Mouse (Mus musculus): Measurements from ENCODE around the gene Plekho2. TPM values are rescaled to one million over a fixed set of nuclear protein-coding genes. Genes with fewer than 3 reads are reported as not detected.

Plekho2 gene
- polyA plus RNA-seq, 1 experiment from 2014 or later = 4.5 TPM

GRCm38 (mm10) chr9:65605471-65606136, 25.8 kb upstream of the Plekho2 start:
- 5% methylated on average over 9 of the region's 9 CpGs for WGBS
- Histone ChIP-seq H3K9ac (no peak overlapping the region; the same call in 1 of the 2 replicates), H3K27ac (no peak overlapping the region), H3K36me3 (replicated peaks) (no peaks in the 10 kb centered on the region), H3K4me2 (peak overlapping the region; percentile 45), H3K4me1 (peaks cover 3% of the 10 kb centered on the region; the same call in 1 of the 2 replicates), H3K4me3 (peak overlapping the region; percentile 19; the same call in 1 of the 2 replicates), H3K27me3 (replicated peaks) (no peaks in the 10 kb centered on the region; the same call in 1 of the 2 replicates), H3K9me3 (no peaks in the 10 kb centered on the region)
- ATAC-seq (replicated peaks) = peak; percentile 63

GRCm38 (mm10) chr9:65603401-65604102, 23.7 kb upstream of the Plekho2 start:
- 49% methylated on average over 8 of the region's 8 CpGs for WGBS
- ATAC-seq (replicated peaks) = no peak

GRCm38 (mm10) chr9:65600951-65601350, 21.1 kb upstream of the Plekho2 start:
- 77% methylated on average over 2 of the region's 2 CpGs for WGBS
- peaks cover 3% of the 10 kb centered on the region; the same call in 1 of the 2 replicates for H3K4me1 ChIP-seq
- H3K27me3 ChIP-seq (replicated peaks) = no peaks in the 10 kb centered on the region
- H3K4me2 ChIP-seq = no peak overlapping the region
- H3K4me3 ChIP-seq = no peak overlapping the region
- no peak overlapping the region for H3K27ac ChIP-seq
- no peak overlapping the region for H3K9ac ChIP-seq
- H3K36me3 ChIP-seq (replicated peaks) = no peaks in the 10 kb centered on the region
- ATAC-seq (replicated peaks) = no peak
- no peaks in the 10 kb centered on the region for H3K9me3 ChIP-seq

More at GRCm38 (mm10) chr9:65603401-65604102, 23.7 kb upstream of the Plekho2 start:
- Histone ChIP-seq H3K4me1 (peaks cover 3% of the 10 kb centered on the region; the same call in 1 of the 2 replicates), H3K36me3 (replicated peaks) (no peaks in the 10 kb centered on the region), H3K27ac (no peak overlapping the region), H3K4me3 (no peak overlapping the region), H3K4me2 (no peak overlapping the region), H3K9ac (no peak overlapping the region), H3K9me3 (no peaks in the 10 kb centered on the region), H3K27me3 (replicated peaks) (no peaks in the 10 kb centered on the region; the same call in 1 of the 2 replicates)

- H3K4me2 ChIP-seq = no peak overlapping the region
- WGBS = 54% methylated on average over 7 of the region's 11 CpGs
- H3K4me3 ChIP-seq = no peak overlapping the region
- no peak for ATAC-seq (replicated peaks)
- no peaks in the 10 kb centered on the region for H3K36me3 ChIP-seq (replicated peaks)
- no peaks in the 10 kb centered on the region for H3K4me1 ChIP-seq
- H3K9ac ChIP-seq = no peak overlapping the region
- H3K27me3 ChIP-seq (replicated peaks) = no peaks in the 10 kb centered on the region
- no peak overlapping the region for H3K27ac ChIP-seq
- no peaks in the 10 kb centered on the region for H3K9me3 ChIP-seq
Measured at GRCm38 (mm10) chr9:65598765-65599249, 19.0 kb upstream of the Plekho2 start.

DNA sequence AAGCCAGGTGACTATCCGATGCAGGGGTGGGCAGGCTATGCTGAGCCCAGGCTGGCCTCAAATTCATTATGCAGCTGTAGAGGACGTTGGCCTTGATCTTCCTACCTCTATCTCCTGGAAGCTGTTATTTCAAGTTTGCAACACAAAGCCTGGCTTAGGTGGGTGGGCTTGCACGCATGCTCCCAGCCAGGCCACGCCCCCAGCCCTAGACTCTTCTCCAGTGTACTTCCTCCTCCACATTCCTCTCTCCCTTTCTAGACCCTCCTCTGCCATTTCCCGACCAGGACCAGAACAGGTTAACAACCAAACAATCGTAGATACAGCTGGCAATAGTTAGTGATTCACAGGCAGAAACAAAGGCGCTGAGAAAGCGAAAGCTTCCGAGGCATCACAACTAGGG, 13.8 kb upstream of the Plekho2 start:
- Histone ChIP-seq H3K36me3 (replicated peaks) (no peaks in the 10 kb centered on the region), H3K4me2 (no peak overlapping the region), H3K27me3 (replicated peaks) (no peaks in the 10 kb centered on the region), H3K4me3 (no peak overlapping the region), H3K27ac (no peak overlapping the region), H3K9me3 (no peaks in the 10 kb centered on the region), H3K4me1 (peaks cover 3% of the 10 kb centered on the region; the same call in 1 of the 2 replicates), H3K9ac (no peak overlapping the region)
- ATAC-seq (replicated peaks) = no peak
- 87% methylated on average over 9 of the region's 9 CpGs for WGBS

DNA sequence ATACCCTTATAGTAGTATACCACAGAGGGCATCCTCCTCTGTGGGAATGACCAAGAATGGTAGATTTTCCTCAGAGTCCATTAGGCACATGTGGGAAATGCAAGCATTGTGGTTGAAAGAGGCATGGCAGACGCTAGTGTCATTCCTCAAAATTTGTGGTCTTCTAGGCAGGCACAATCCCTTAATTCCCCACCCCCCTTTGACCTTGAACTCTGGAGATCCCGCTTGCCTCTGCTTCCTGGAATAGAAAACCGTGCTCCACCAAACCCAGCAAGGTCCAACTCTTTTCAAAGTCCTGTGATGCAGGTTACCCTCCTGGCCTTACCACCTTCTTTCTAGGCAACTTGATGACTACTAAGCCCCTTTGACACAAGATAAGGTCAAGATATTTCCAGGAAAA, 12.9 kb upstream of the Plekho2 start:
- Histone ChIP-seq H3K27me3 (replicated peaks) (0 out of 2 replicates have a peak, but pooled peaks cover 5% of the 10 kb centered on the region), H3K4me1 (peaks cover 12% of the 10 kb centered on the region), H3K9ac (no peak overlapping the region), H3K36me3 (replicated peaks) (no peaks in the 10 kb centered on the region), H3K4me3 (no peak overlapping the region), H3K9me3 (no peaks in the 10 kb centered on the region), H3K27ac (no peak overlapping the region), H3K4me2 (no peak overlapping the region)
- WGBS = 92% methylated on average over 3 of the region's 3 CpGs
- ATAC-seq (replicated peaks) = no peak

DNA sequence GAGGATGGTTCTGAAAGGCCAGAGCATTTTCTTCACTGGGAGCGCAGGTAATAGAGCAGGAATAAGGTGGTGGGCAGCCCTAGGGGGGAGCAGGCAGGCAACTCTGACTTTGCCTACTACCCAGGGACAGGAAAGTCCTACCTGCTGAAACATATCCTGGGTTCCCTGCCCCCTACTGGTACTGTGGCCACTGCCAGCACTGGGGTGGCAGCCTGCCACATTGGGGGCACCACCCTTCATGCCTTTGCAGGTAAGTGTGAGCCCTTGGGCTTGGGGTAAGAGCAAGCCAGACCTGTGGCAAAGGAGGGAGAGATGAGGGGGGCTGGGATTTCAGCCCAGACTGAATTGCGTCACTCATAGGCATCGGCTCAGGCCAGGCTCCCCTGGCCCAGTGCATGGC, 9.3 kb upstream of the Plekho2 start:
- H3K4me2 ChIP-seq = peak overlapping the region; percentile 100

DNA sequence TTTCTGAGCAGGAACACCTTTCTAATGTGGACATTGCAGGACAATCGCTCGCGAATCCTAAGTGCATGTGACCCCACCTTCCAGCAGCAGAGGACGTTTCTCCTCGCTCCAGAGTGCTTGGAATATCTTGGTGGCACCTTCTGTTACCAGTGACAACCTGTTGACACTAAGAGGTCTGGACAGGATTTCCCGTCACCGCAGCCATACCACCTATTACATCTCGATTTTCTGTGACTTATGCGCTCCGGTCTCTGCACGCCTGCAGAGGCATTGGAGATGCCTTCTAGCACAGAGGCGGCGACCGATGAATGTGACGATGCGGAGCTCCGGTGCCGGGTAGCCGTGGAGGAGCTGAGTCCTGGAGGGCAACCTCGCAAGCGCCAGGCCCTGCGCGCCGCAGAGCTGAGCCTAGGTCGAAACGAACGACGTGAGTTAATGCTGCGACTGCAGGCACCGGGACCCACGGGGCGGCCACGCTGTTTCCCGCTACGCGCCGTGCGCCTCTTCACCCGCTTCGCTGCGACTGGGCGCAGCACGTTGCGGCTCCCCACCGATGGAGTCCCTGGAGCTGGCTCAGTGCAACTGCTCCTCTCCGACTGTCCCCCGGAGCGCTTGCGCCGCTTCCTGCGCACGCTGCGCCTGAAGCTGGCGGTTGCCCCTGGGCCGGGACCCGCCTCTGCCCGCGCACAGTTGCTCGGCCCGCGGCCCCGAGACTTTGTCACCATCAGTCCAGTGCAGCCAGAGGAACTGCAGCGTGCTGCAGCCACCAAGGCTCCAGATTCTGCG, 7.9 kb upstream of the Plekho2 start:
- Histone ChIP-seq H3K27ac (no peak overlapping the region), H3K4me1 (peaks cover 23% of the 10 kb centered on the region), H3K9me3 (no peaks in the 10 kb centered on the region), H3K36me3 (replicated peaks) (no peaks in the 10 kb centered on the region), H3K9ac (peak overlapping the region; percentile 50), H3K27me3 (replicated peaks) (0 out of 2 replicates have a peak, but pooled peaks cover 6% of the 10 kb centered on the region), H3K4me2 (peak overlapping the region; percentile 100), H3K4me3 (peak overlapping the region; percentile 54)
- peak; percentile 29; the same call in 1 of the 2 replicates for ATAC-seq (replicated peaks)
- WGBS = under 1% methylated on average over 64 of the region's 64 CpGs

More for the DNA sequence above, 9.3 kb upstream of the Plekho2 start:
- Histone ChIP-seq H3K4me1 (peaks cover 23% of the 10 kb centered on the region), H3K9me3 (no peaks in the 10 kb centered on the region), H3K9ac (no peak overlapping the region), H3K27ac (no peak overlapping the region), H3K27me3 (replicated peaks) (0 out of 2 replicates have a peak, but pooled peaks cover 6% of the 10 kb centered on the region), H3K36me3 (replicated peaks) (no peaks in the 10 kb centered on the region), H3K4me3 (no peak overlapping the region)
- 90% methylated on average over 3 of the region's 3 CpGs for WGBS
- ATAC-seq (replicated peaks) = no peak

DNA sequence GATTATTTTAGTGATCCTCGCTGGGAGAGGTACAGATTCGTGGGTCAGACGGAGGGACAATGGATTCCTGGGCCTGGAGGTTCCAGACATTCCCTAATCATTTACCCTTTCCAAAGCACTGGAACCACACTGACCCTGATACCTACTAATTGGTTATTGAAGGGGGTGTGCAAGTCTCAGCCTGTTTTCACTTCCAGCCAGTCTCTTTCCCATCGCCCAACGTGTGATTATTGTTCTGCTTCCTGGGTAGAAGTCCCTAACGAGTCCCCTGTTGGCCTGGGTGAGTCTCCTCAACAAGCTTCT, 7.4 kb upstream of the Plekho2 start:
- Histone ChIP-seq H3K36me3 (replicated peaks) (no peaks in the 10 kb centered on the region), H3K4me3 (peak overlapping the region; percentile 54), H3K9ac (peak overlapping the region; percentile 50; the same call in 1 of the 2 replicates), H3K27ac (no peak overlapping the region), H3K9me3 (no peaks in the 10 kb centered on the region), H3K4me2 (peak overlapping the region; percentile 100), H3K27me3 (replicated peaks) (0 out of 2 replicates have a peak, but pooled peaks cover 6% of the 10 kb centered on the region), H3K4me1 (peaks cover 23% of the 10 kb centered on the region)
- 0% methylated on average over 6 of the region's 6 CpGs for WGBS
- ATAC-seq (replicated peaks) = no peak

DNA sequence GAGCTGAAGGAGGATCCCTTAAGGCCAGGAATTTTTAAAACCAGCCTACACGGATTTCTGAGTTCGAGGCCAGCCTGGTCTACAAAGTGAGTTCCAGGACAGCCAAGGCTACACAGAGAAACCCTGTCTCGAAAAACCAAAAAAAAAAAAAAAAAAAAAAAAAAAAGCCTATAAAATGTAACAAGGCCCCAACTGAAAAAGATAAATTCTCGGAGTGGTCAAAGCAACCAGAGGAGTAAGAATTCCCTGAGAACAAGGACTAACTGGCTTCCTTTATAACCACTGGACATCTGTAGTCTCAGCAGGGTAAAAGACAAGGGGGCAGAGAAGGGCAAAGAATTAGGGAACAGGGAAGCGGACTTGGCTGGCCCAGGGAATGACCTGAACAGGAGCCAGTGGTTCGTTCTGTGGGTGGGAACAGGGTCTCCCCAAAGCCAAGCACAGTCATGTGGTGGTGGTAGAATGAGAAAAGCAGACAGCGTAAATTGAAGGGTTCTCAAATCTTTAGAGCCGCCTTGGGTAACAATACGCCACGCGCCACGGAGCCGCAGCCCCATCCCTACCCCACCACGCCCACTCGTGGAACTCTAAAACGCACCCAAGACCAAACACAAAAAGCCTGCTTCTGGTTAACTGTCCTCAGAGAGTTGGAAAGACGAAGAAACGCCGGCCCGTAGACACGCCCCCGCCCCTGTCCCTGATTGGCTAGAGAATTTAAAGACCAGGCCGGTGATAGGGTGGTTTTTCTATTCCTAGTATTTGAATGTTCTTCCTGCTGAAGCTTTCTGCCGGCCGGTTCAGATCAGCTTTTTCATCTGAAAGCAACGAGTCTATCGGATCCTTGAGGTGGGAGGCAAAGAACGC, 6.8 kb upstream of the Plekho2 start, which contains the start of gene Pif1:
TSS of gene Pif1 (plus strand) at position 755 of the 864 bp plus-strand sequence.
- H3K9me3 ChIP-seq = no peaks in the 10 kb centered on the region
- H3K4me1 ChIP-seq = peaks cover 23% of the 10 kb centered on the region
- no peaks in the 10 kb centered on the region for H3K36me3 ChIP-seq (replicated peaks)
- H3K4me3 ChIP-seq = peak within 1 kb of the TSS; percentile 54
- H3K4me2 ChIP-seq = peak within 1 kb of the TSS; percentile 100
- H3K9ac ChIP-seq = peak within 1 kb of the TSS; percentile 50
- WGBS = 9% methylated on average over 28 of the region's 28 CpGs
- peak; percentile 88 for ATAC-seq (replicated peaks)
- H3K27me3 ChIP-seq (replicated peaks) = 0 out of 2 replicates have a peak, but pooled peaks cover 6% of the 10 kb centered on the region
- peak within 1 kb of the TSS; percentile 16; the same call in 1 of the 2 replicates for H3K27ac ChIP-seq

- WGBS = 26% methylated on average over 8 of the region's 8 CpGs
- 0 out of 2 replicates have a peak, but pooled peaks cover 4% of the 10 kb centered on the region for H3K27me3 ChIP-seq (replicated peaks)
- H3K27ac ChIP-seq = no peak overlapping the region
- no peak overlapping the region for H3K9ac ChIP-seq
- peaks cover 25% of the 10 kb centered on the region for H3K4me1 ChIP-seq
- ATAC-seq (replicated peaks) = no peak
- H3K9me3 ChIP-seq = no peaks in the 10 kb centered on the region
- no peak overlapping the region for H3K4me3 ChIP-seq
- H3K4me2 ChIP-seq = no peak overlapping the region
- no peaks in the 10 kb centered on the region for H3K36me3 ChIP-seq (replicated peaks)
Measured at GRCm38 (mm10) chr9:65583045-65583444, 3.2 kb upstream of the Plekho2 start.

Data from midbrain, embryonic 15.5 days (tissue).